Mouse (Mus musculus): ENCODE measurements around the gene Csk. TPM values are rescaled to one million over a fixed set of nuclear protein-coding genes. Genes with fewer than 3 reads are reported as not detected.
A peak's percentile ranks its signal among the peaks of the same experiment; 100 is the strongest.

Gene Csk
- polyA plus RNA-seq, 1 experiment from 2014 or later, result 58.4 TPM

- WGBS, result 68% methylated on average over 9 of the region's 9 CpGs
- peaks cover 7% of the 10 kb centered on the region for H3K4me1 ChIP-seq (ENCODE audit: control insufficient read depth, insufficient read depth, low read depth, low read length)
Observed at GRCm38 (mm10) chr9:57652351-57652750, 1.1 kb downstream of the Csk start.

GRCm38 (mm10) chr9:57650786-57651311 is 2.6 kb downstream of the Csk start:
- no peak overlapping the region; the same call in 1 of the 2 replicates for H3K27ac ChIP-seq (ENCODE audit: low read depth, low read length)
- peaks cover 6% of the 10 kb centered on the region for H3K4me1 ChIP-seq (ENCODE audit: control insufficient read depth, insufficient read depth, low read depth, low read length)
- WGBS, result 28% methylated on average over 6 of the region's 6 CpGs
- no peak overlapping the region; the same call in 1 of the 2 replicates for H3K4me2 ChIP-seq (ENCODE audit: low read length)
- peak; percentile 46 for ATAC-seq
- H3K9me3 ChIP-seq (ENCODE audit: control insufficient read depth, low read length), result no peaks in the 10 kb centered on the region
- no peaks in the 10 kb centered on the region for H3K36me3 ChIP-seq (ENCODE audit: control insufficient read depth, insufficient read depth, low read length)
- no peak overlapping the region for H3K9ac ChIP-seq (ENCODE audit: low read depth, low read length)
- no peaks in the 10 kb centered on the region for H3K27me3 ChIP-seq (replicated peaks; ENCODE audit: control insufficient read depth, insufficient read depth, low read length)
- no peak overlapping the region for H3K4me3 ChIP-seq (ENCODE audit: low read length)

More at GRCm38 (mm10) chr9:57652351-57652750, 1.1 kb downstream of the Csk start:
- no peak overlapping the region for H3K4me2 ChIP-seq (ENCODE audit: low read length)
- no peaks in the 10 kb centered on the region for H3K36me3 ChIP-seq (ENCODE audit: control insufficient read depth, insufficient read depth, low read length)
- no peak overlapping the region for H3K27ac ChIP-seq (ENCODE audit: low read depth, low read length)
- no peak overlapping the region for H3K4me3 ChIP-seq (ENCODE audit: low read length)
- ATAC-seq, result no peak
- H3K9ac ChIP-seq (ENCODE audit: low read depth, low read length), result no peak overlapping the region
- no peaks in the 10 kb centered on the region for H3K27me3 ChIP-seq (replicated peaks; ENCODE audit: control insufficient read depth, insufficient read depth, low read length)
- no peaks in the 10 kb centered on the region for H3K9me3 ChIP-seq (ENCODE audit: control insufficient read depth, low read length)

- H3K27ac ChIP-seq (ENCODE audit: low read depth, low read length), result no peak overlapping the region; the same call in 1 of the 2 replicates
- 92% methylated on average over 6 of the region's 6 CpGs for WGBS
Observed at GRCm38 (mm10) chr9:57650130-57650785, 3.2 kb downstream of the Csk start.

GRCm38 (mm10) chr9:57647286-57648108 is 5.9 kb downstream of the Csk start:
- Histone ChIP-seq H3K4me2 (ENCODE audit: low read length) (no peak overlapping the region), H3K27ac (ENCODE audit: low read depth, low read length) (no peak overlapping the region), H3K4me3 (ENCODE audit: low read length) (no peak overlapping the region), H3K9me3 (ENCODE audit: control insufficient read depth, low read length) (no peaks in the 10 kb centered on the region), H3K27me3 (replicated peaks; ENCODE audit: control insufficient read depth, insufficient read depth, low read length) (no peaks in the 10 kb centered on the region), H3K9ac (ENCODE audit: low read depth, low read length) (no peak overlapping the region), H3K36me3 (ENCODE audit: control insufficient read depth, insufficient read depth, low read length) (no peaks in the 10 kb centered on the region), H3K4me1 (ENCODE audit: control insufficient read depth, insufficient read depth, low read depth, low read length) (peaks cover 23% of the 10 kb centered on the region)
- no peak for ATAC-seq
- WGBS, result 74% methylated on average over 4 of the region's 4 CpGs

More at GRCm38 (mm10) chr9:57650130-57650785, 3.2 kb downstream of the Csk start:
- Histone ChIP-seq H3K36me3 (ENCODE audit: control insufficient read depth, insufficient read depth, low read length) (no peaks in the 10 kb centered on the region), H3K9me3 (ENCODE audit: control insufficient read depth, low read length) (no peaks in the 10 kb centered on the region), H3K4me2 (ENCODE audit: low read length) (no peak overlapping the region), H3K4me1 (ENCODE audit: control insufficient read depth, insufficient read depth, low read depth, low read length) (peaks cover 3% of the 10 kb centered on the region; the same call in 1 of the 2 replicates), H3K27me3 (replicated peaks; ENCODE audit: control insufficient read depth, insufficient read depth, low read length) (no peaks in the 10 kb centered on the region), H3K9ac (ENCODE audit: low read depth, low read length) (no peak overlapping the region), H3K4me3 (ENCODE audit: low read length) (no peak overlapping the region)
- ATAC-seq, result no peak; the same call in 1 of the 2 replicates

GRCm38 (mm10) chr9:57646551-57647103 is 6.8 kb downstream of the Csk start:
- 70% methylated on average over 12 of the region's 12 CpGs for WGBS
- Histone ChIP-seq H3K4me2 (ENCODE audit: low read length) (no peak overlapping the region), H3K4me1 (ENCODE audit: control insufficient read depth, insufficient read depth, low read depth, low read length) (peaks cover 32% of the 10 kb centered on the region), H3K27ac (ENCODE audit: low read depth, low read length) (no peak overlapping the region), H3K27me3 (replicated peaks; ENCODE audit: control insufficient read depth, insufficient read depth, low read length) (no peaks in the 10 kb centered on the region), H3K36me3 (ENCODE audit: control insufficient read depth, insufficient read depth, low read length) (no peaks in the 10 kb centered on the region), H3K4me3 (ENCODE audit: low read length) (no peak overlapping the region), H3K9ac (ENCODE audit: low read depth, low read length) (no peak overlapping the region), H3K9me3 (ENCODE audit: control insufficient read depth, low read length) (no peaks in the 10 kb centered on the region)
- ATAC-seq, result no peak

- H3K4me2 ChIP-seq (ENCODE audit: low read length), result peak overlapping the region; percentile 98
- peak; percentile 89 for ATAC-seq
Observed at GRCm38 (mm10) chr9:57644944-57645893, 8.2 kb downstream of the Csk start.

GRCm38 (mm10) chr9:57644442-57644943 is 8.9 kb downstream of the Csk start:
- H3K4me1 ChIP-seq (ENCODE audit: control insufficient read depth, insufficient read depth, low read depth, low read length), result peaks cover 50% of the 10 kb centered on the region
- H3K27me3 ChIP-seq (replicated peaks; ENCODE audit: control insufficient read depth, insufficient read depth, low read length), result no peaks in the 10 kb centered on the region
- H3K9ac ChIP-seq (ENCODE audit: low read depth, low read length), result peak overlapping the region; percentile 100
- H3K4me2 ChIP-seq (ENCODE audit: low read length), result peak overlapping the region; percentile 98
- H3K4me3 ChIP-seq (ENCODE audit: low read length), result peak overlapping the region; percentile 96
- H3K36me3 ChIP-seq (ENCODE audit: control insufficient read depth, insufficient read depth, low read length), result no peaks in the 10 kb centered on the region
- no peaks in the 10 kb centered on the region for H3K9me3 ChIP-seq (ENCODE audit: control insufficient read depth, low read length)
- under 1% methylated on average over 18 of the region's 18 CpGs for WGBS
- peak overlapping the region; percentile 93 for H3K27ac ChIP-seq (ENCODE audit: low read depth, low read length)
- ATAC-seq, result peak; percentile 3; the same call in 1 of the 2 replicates

More at GRCm38 (mm10) chr9:57644944-57645893, 8.2 kb downstream of the Csk start:
- Histone ChIP-seq H3K27ac (ENCODE audit: low read depth, low read length) (peak overlapping the region; percentile 93), H3K36me3 (ENCODE audit: control insufficient read depth, insufficient read depth, low read length) (no peaks in the 10 kb centered on the region), H3K9me3 (ENCODE audit: control insufficient read depth, low read length) (no peaks in the 10 kb centered on the region), H3K27me3 (replicated peaks; ENCODE audit: control insufficient read depth, insufficient read depth, low read length) (no peaks in the 10 kb centered on the region), H3K4me3 (ENCODE audit: low read length) (peak overlapping the region; percentile 96), H3K9ac (ENCODE audit: low read depth, low read length) (peak overlapping the region; percentile 100), H3K4me1 (ENCODE audit: control insufficient read depth, insufficient read depth, low read depth, low read length) (peaks cover 43% of the 10 kb centered on the region)
- 1% methylated on average over 60 of the region's 85 CpGs for WGBS

- Histone ChIP-seq H3K4me3 (ENCODE audit: low read length) (peak overlapping the region; percentile 96), H3K4me2 (ENCODE audit: low read length) (peak overlapping the region; percentile 98), H3K27me3 (replicated peaks; ENCODE audit: control insufficient read depth, insufficient read depth, low read length) (no peaks in the 10 kb centered on the region), H3K9ac (ENCODE audit: low read depth, low read length) (peak overlapping the region; percentile 100), H3K27ac (ENCODE audit: low read depth, low read length) (no peak overlapping the region; the same call in 1 of the 2 replicates), H3K36me3 (ENCODE audit: control insufficient read depth, insufficient read depth, low read length) (no peaks in the 10 kb centered on the region), H3K4me1 (ENCODE audit: control insufficient read depth, insufficient read depth, low read depth, low read length) (peaks cover 57% of the 10 kb centered on the region), H3K9me3 (ENCODE audit: control insufficient read depth, low read length) (no peaks in the 10 kb centered on the region)
- 49% methylated on average over 7 of the region's 7 CpGs for WGBS
- ATAC-seq, result no peak
Observed at GRCm38 (mm10) chr9:57643856-57644180, 9.6 kb downstream of the Csk start.
